Mouse (Mus musculus) heart, postnatal 0 days (tissue): ENCODE results near the gene Zfp692. TPM values are rescaled to one million over a fixed set of nuclear protein-coding genes. Genes with fewer than 3 reads are reported as not detected.
"Not testable (repeated sequence)": the region's sequence is repeated elsewhere in the genome, so short reads cannot be mapped to it uniquely, and the experiment has no call there.

Experiments
- ATAC-seq: fragments of 200-750 bp; cut with Nextera tagmentation; 2 replicates; pipeline ENCODE4 v1.8.0; 2017; ENCODE audit warnings: low read depth, moderate number of reproducible peaks, moderate library complexity; ENCODE audit not compliant: insufficient read depth
- DNase-seq: peaks from one replicate; pipeline ENCODE4 v3.0.0-alpha.2; 2016; ENCODE audit warnings: low spot score
- H3K27ac ChIP-seq: fragments of 300-500 bp; sonication (generic); 2 replicates; pipeline ENCODE4 v1.5.1; 2014; ENCODE audit warnings: low read depth, mild to moderate bottlenecking
- H3K27me3 ChIP-seq: fragments of 300-500 bp; sonication (generic); 2 replicates; pipeline ENCODE4 v1.6.1; 2014; ENCODE audit warnings: low read length, mixed read lengths; ENCODE audit not compliant: control insufficient read depth, insufficient read depth
- H3K36me3 ChIP-seq: fragments of 300-500 bp; sonication (generic); replicated peaks from 2 replicates; pipeline ENCODE4 v1.6.1; 2014; ENCODE audit warnings: low read length, mixed read lengths; ENCODE audit not compliant: control insufficient read depth, insufficient read depth
- H3K4me1 ChIP-seq: fragments of 300-500 bp; sonication (generic); 2 replicates; pipeline ENCODE4 v1.6.1; 2014; ENCODE audit warnings: antibody characterized with exemption; ENCODE audit not compliant: control insufficient read depth, insufficient read depth
- H3K4me2 ChIP-seq: fragments of 300-500 bp; sonication (generic); 2 replicates; pipeline ENCODE4 v1.6.1; 2014; ENCODE audit warnings: low read depth, mild to moderate bottlenecking, low read length, moderate library complexity
- H3K4me3 ChIP-seq: fragments of 300-500 bp; sonication (generic); 2 replicates; pipeline ENCODE4 v1.5.1; 2014; ENCODE audit warnings: low read depth, low read length
- H3K9ac ChIP-seq: fragments of 300-500 bp; sonication (generic); replicated peaks from 2 replicates; pipeline ENCODE4 v1.6.1; 2014; ENCODE audit warnings: low read depth, low read length, mixed read lengths
- H3K9me3 ChIP-seq: fragments of 300-500 bp; sonication (generic); replicated peaks from 2 replicates; pipeline ENCODE4 v1.6.1; 2016; ENCODE audit warnings: low read length; ENCODE audit not compliant: control insufficient read depth
- CTCF ChIP-seq: IDR thresholded peaks from 2 replicates; pipeline ENCODE4 v1.5.1; 2016; ENCODE audit warnings: antibody characterized with exemption, control low read depth, low read depth
- EP300 ChIP-seq: IDR thresholded peaks from 2 replicates; pipeline ENCODE4 v1.6.1; 2016; ENCODE audit warnings: antibody characterized with exemption, low read depth
- WGBS: fragments of 180-500 bp; shearing (Covaris S2); extraction: QIAGEN DNeasy Blood & Tissue Kit; methylation state at CpG from one replicate; pipeline ENCODE4 v1.1.7; 2014; 5-methylcytosine and 5-hydroxymethylcytosine counted together
- polyA plus RNA-seq: library from polyadenylated mRNA; unstranded; fragments of >200 nt; fragmentation: Nextera tagmentation; extraction: Ambion mirVana; gene quantifications from 2 replicates; pipeline ENCODE4 v1.2.1, GENCODE M21; 2015
- total RNA-seq: library from RNA; depleted of rRNA; stranded (reverse); fragments of >200 nt; gene quantifications from 2 replicates; pipeline ENCODE4 v1.2.3, GENCODE M21; 2014; ENCODE audit warnings: low replicate concordance

Gene Zfp692
- total and polyA plus RNA-seq, 2 experiments from 2014 or later, result 5.0 to 12.6 TPM

- no peaks in the 10 kb centered on the region for H3K27me3 ChIP-seq
- H3K9ac ChIP-seq, result peak overlapping the region; percentile 62
- peak overlapping the region; percentile 65 for H3K4me2 ChIP-seq
- DNase-seq (peak; percentile 96), ATAC-seq (peak; percentile 89)
- no peaks in the 10 kb centered on the region for H3K9me3 ChIP-seq
- WGBS, result under 1% methylated on average over 36 of the region's 36 CpGs
- H3K4me1 ChIP-seq, result peaks cover 4% of the 10 kb centered on the region; the same call in 1 of the 2 replicates
- TF ChIP-seq CTCF (peak; percentile 86), EP300 (peak; percentile 42; the same call in 1 of the 2 replicates)
- no peaks in the 10 kb centered on the region for H3K36me3 ChIP-seq
- H3K27ac ChIP-seq, result peak overlapping the region; percentile 89
- peak overlapping the region; percentile 59 for H3K4me3 ChIP-seq
Observed at GRCm38 (mm10) chr11:58301837-58302754, 4.8 kb upstream of the Zfp692 start.

- Histone ChIP-seq H3K27me3 (no peaks in the 10 kb centered on the region), H3K9ac (peak overlapping the region; percentile 62), H3K36me3 (no peaks in the 10 kb centered on the region), H3K4me2 (peak overlapping the region; percentile 65), H3K4me3 (peak overlapping the region; percentile 59), H3K27ac (peak overlapping the region; percentile 89), H3K9me3 (no peaks in the 10 kb centered on the region), H3K4me1 (peaks cover 11% of the 10 kb centered on the region)
- WGBS, result 1% methylated on average over 26 of the region's 26 CpGs
- DNase-seq, result no peak
- peak; percentile 34 for ATAC-seq
- TF ChIP-seq EP300 (no peak), CTCF (no peak)
Observed at GRCm38 (mm10) chr11:58302774-58303445, 4.0 kb upstream of the Zfp692 start.

- ATAC-seq, result no peak
- Histone ChIP-seq H3K4me1 (peaks cover 11% of the 10 kb centered on the region), H3K36me3 (no peaks in the 10 kb centered on the region), H3K9me3 (no peaks in the 10 kb centered on the region), H3K27me3 (no peaks in the 10 kb centered on the region), H3K4me2 (peak overlapping the region; percentile 23; the same call in 1 of the 2 replicates), H3K9ac (no peak overlapping the region), H3K4me3 (no peak overlapping the region), H3K27ac (no peak overlapping the region)
- TF ChIP-seq EP300, result no peak
- TF ChIP-seq CTCF, result no peak
- WGBS, result 50% methylated on average over 7 of the region's 7 CpGs
- DNase-seq, result no peak
Observed at GRCm38 (mm10) chr11:58303594-58303993, 3.3 kb upstream of the Zfp692 start.

DNA sequence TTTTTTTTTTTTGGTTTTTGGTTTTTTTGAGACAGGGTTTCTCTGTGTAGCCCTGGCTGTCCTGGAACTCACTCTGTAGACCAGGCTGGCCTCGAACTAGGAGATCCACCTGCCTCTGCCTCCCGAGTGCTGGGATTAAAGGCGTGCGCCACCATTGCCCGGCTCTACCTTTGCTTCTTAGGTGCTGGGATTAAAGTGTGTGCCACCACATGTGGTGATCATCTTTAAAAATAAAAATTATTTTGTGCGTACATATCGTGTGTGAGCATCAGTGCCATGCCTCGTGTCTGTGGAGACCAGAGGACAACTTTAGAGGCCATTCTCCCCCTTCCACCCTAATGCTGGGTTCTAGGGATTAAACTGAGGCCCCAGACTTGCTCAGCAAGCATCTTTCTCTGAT is 1.6 kb upstream of the Zfp692 start:
- WGBS, result 90% methylated on average over 8 of the region's 8 CpGs
- not testable (repeated sequence) for H3K27me3 ChIP-seq, DNase-seq, ATAC-seq, H3K9me3 ChIP-seq, H3K27ac ChIP-seq, H3K9ac ChIP-seq, H3K4me2 ChIP-seq, H3K36me3 ChIP-seq, H3K4me3 ChIP-seq
- H3K4me1 ChIP-seq, result peaks cover 11% of the 10 kb centered on the region

- peak; percentile 22 for ATAC-seq
- Histone ChIP-seq H3K9ac (peak overlapping the region; percentile 38), H3K27ac (no peak overlapping the region)
Observed at GRCm38 (mm10) chr11:58307411-58308080, 677 bp downstream of the Zfp692 start.

More at GRCm38 (mm10) chr11:58307411-58308080, 677 bp downstream of the Zfp692 start:
- Histone ChIP-seq H3K4me1 (peaks cover 11% of the 10 kb centered on the region), H3K36me3 (no peaks in the 10 kb centered on the region), H3K4me2 (peak overlapping the region; percentile 83), H3K4me3 (peak overlapping the region; percentile 45), H3K27me3 (no peaks in the 10 kb centered on the region), H3K9me3 (no peaks in the 10 kb centered on the region)
- no peak for TF ChIP-seq CTCF
- no peak for TF ChIP-seq EP300
- under 1% methylated on average over 41 of the region's 42 CpGs for WGBS
- no peak for DNase-seq
